Mouse (Mus musculus): ENCODE measurements around the gene Orc5. TPM values are rescaled to one million over a fixed set of nuclear protein-coding genes. Genes with fewer than 3 reads are reported as not detected.
A peak's percentile ranks its signal among the peaks of the same experiment; 100 is the strongest.
"Not testable (repeated sequence)": the region's sequence is repeated elsewhere in the genome, so short reads cannot be mapped to it uniquely, and the experiment has no call there.

Gene Orc5
- polyA plus RNA-seq, 1 experiment from 2014 or later, result 63.0 TPM

GRCm38 (mm10) chr5:22485764-22486163 lies 64.5 kb downstream of the Orc5 start:
- ATAC-seq (ENCODE audit: low read depth), result peak; percentile 88
- 30% methylated on average over 1 of the region's 1 CpGs for WGBS (ENCODE audit: insufficient replicate concordance)

GRCm38 (mm10) chr5:22482567-22482966 lies 67.7 kb downstream of the Orc5 start:
- WGBS (ENCODE audit: insufficient replicate concordance), result 82% methylated on average over 5 of the region's 5 CpGs
- H3K27ac ChIP-seq, result no peak overlapping the region
- H3K4me3 ChIP-seq (replicated peaks), result no peak overlapping the region
- DNase-seq (no peak), ATAC-seq (ENCODE audit: low read depth) (no peak)
- no peak overlapping the region for H3K9ac ChIP-seq
- no peak overlapping the region for H3K4me2 ChIP-seq
- no peaks in the 10 kb centered on the region for H3K27me3 ChIP-seq
- no peaks in the 10 kb centered on the region for H3K9me3 ChIP-seq (replicated peaks)
- H3K4me1 ChIP-seq (replicated peaks), result peaks cover 17% of the 10 kb centered on the region
- H3K36me3 ChIP-seq, result peaks cover 34% of the 10 kb centered on the region

More at GRCm38 (mm10) chr5:22485764-22486163, 64.5 kb downstream of the Orc5 start:
- no peaks in the 10 kb centered on the region for H3K27me3 ChIP-seq
- H3K36me3 ChIP-seq, result peaks cover 52% of the 10 kb centered on the region
- H3K9ac ChIP-seq, result 0 out of 2 replicates have a peak overlapping the region, but pooled peaks have one; percentile 14
- peak overlapping the region; percentile 82 for H3K27ac ChIP-seq
- H3K4me3 ChIP-seq (replicated peaks), result no peak overlapping the region
- peaks cover 20% of the 10 kb centered on the region for H3K4me1 ChIP-seq (replicated peaks)
- peak; percentile 54 for DNase-seq
- H3K9me3 ChIP-seq (replicated peaks), result no peaks in the 10 kb centered on the region
- no peak overlapping the region for H3K4me2 ChIP-seq

- WGBS (ENCODE audit: insufficient replicate concordance), result 83% methylated on average over 7 of the region's 11 CpGs
- not testable (repeated sequence) for H3K9ac ChIP-seq; H3K27me3 ChIP-seq; DNase-seq; H3K4me3 ChIP-seq (replicated peaks); H3K4me1 ChIP-seq (replicated peaks); H3K9me3 ChIP-seq (replicated peaks); H3K36me3 ChIP-seq; ATAC-seq (ENCODE audit: low read depth); H3K4me2 ChIP-seq; H3K27ac ChIP-seq
Measured at GRCm38 (mm10) chr5:22472445-22472844, 77.8 kb downstream of the Orc5 start.

GRCm38 (mm10) chr5:22471243-22471642 lies 79.0 kb downstream of the Orc5 start:
- Histone ChIP-seq H3K36me3 (no peaks in the 10 kb centered on the region), H3K27ac (no peak overlapping the region), H3K9ac (no peak overlapping the region), H3K27me3 (no peaks in the 10 kb centered on the region), H3K4me2 (no peak overlapping the region), H3K4me3 (replicated peaks) (no peak overlapping the region), H3K9me3 (replicated peaks) (no peaks in the 10 kb centered on the region), H3K4me1 (replicated peaks) (no peaks in the 10 kb centered on the region)
- WGBS (ENCODE audit: insufficient replicate concordance), result 63% methylated on average over 4 of the region's 4 CpGs
- DNase-seq, result no peak
- ATAC-seq (ENCODE audit: low read depth), result no peak

- ATAC-seq (ENCODE audit: low read depth) (no peak), DNase-seq (no peak)
- H3K4me3 ChIP-seq (replicated peaks), result no peak overlapping the region
- no peak overlapping the region for H3K9ac ChIP-seq
- no peaks in the 10 kb centered on the region for H3K9me3 ChIP-seq (replicated peaks)
- H3K36me3 ChIP-seq, result no peaks in the 10 kb centered on the region
- no peak overlapping the region for H3K27ac ChIP-seq
- H3K27me3 ChIP-seq, result no peaks in the 10 kb centered on the region
- H3K4me1 ChIP-seq (replicated peaks), result no peaks in the 10 kb centered on the region
- H3K4me2 ChIP-seq, result no peak overlapping the region
- 74% methylated on average over 15 of the region's 15 CpGs for WGBS (ENCODE audit: insufficient replicate concordance)
Measured at GRCm38 (mm10) chr5:22452871-22453661, 97.2 kb downstream of the Orc5 start.

GRCm38 (mm10) chr5:22452452-22452851 lies 97.8 kb downstream of the Orc5 start:
- no peak overlapping the region for H3K4me3 ChIP-seq (replicated peaks)
- H3K27ac ChIP-seq, result no peak overlapping the region
- no peaks in the 10 kb centered on the region for H3K9me3 ChIP-seq (replicated peaks)
- no peaks in the 10 kb centered on the region for H3K4me1 ChIP-seq (replicated peaks)
- no peak overlapping the region for H3K4me2 ChIP-seq
- DNase-seq, result no peak
- ATAC-seq (ENCODE audit: low read depth), result no peak
- 77% methylated on average over 9 of the region's 9 CpGs for WGBS (ENCODE audit: insufficient replicate concordance)
- no peaks in the 10 kb centered on the region for H3K27me3 ChIP-seq
- H3K36me3 ChIP-seq, result no peaks in the 10 kb centered on the region
- no peak overlapping the region for H3K9ac ChIP-seq

- Histone ChIP-seq H3K36me3 (no peaks in the 10 kb centered on the region), H3K9ac (no peak overlapping the region), H3K4me1 (replicated peaks) (no peaks in the 10 kb centered on the region), H3K4me2 (no peak overlapping the region), H3K9me3 (replicated peaks) (no peaks in the 10 kb centered on the region), H3K27ac (no peak overlapping the region), H3K4me3 (replicated peaks) (no peak overlapping the region), H3K27me3 (no peaks in the 10 kb centered on the region)
- WGBS (ENCODE audit: insufficient replicate concordance), result 45% methylated on average over 3 of the region's 3 CpGs
- DNase-seq (no peak), ATAC-seq (ENCODE audit: low read depth) (no peak)
Measured at GRCm38 (mm10) chr5:22451764-22452163, 98.5 kb downstream of the Orc5 start.

GRCm38 (mm10) chr5:22449492-22449891 lies 100.7 kb downstream of the Orc5 start:
- Histone ChIP-seq H3K27ac (no peak overlapping the region), H3K27me3 (no peaks in the 10 kb centered on the region), H3K9ac (no peak overlapping the region), H3K9me3 (replicated peaks) (no peaks in the 10 kb centered on the region), H3K4me3 (replicated peaks) (no peak overlapping the region), H3K36me3 (no peaks in the 10 kb centered on the region), H3K4me1 (replicated peaks) (no peaks in the 10 kb centered on the region), H3K4me2 (no peak overlapping the region)
- DNase-seq (no peak), ATAC-seq (ENCODE audit: low read depth) (no peak)
- WGBS (ENCODE audit: insufficient replicate concordance), result 37% methylated on average over 3 of the region's 3 CpGs

Other genes starting within 250 kb of the Orc5 start
- gene Reln, start 205.7 kb downstream of the Orc5 start, polyA plus RNA-seq (2015; fragmentation: Nextera tagmentation; extraction: Ambion mirVana), result 22.5 and 23.6 TPM in 2 replicates
- gene Lhfpl3, start 195.6 kb upstream of the Orc5 start, polyA plus RNA-seq (2015; fragmentation: Nextera tagmentation; extraction: Ambion mirVana), result 0.06 TPM in 1 of 2 replicates, not detected in the other

Data from liver, embryonic 13.5 days (tissue).